In the genomic region with DNA sequence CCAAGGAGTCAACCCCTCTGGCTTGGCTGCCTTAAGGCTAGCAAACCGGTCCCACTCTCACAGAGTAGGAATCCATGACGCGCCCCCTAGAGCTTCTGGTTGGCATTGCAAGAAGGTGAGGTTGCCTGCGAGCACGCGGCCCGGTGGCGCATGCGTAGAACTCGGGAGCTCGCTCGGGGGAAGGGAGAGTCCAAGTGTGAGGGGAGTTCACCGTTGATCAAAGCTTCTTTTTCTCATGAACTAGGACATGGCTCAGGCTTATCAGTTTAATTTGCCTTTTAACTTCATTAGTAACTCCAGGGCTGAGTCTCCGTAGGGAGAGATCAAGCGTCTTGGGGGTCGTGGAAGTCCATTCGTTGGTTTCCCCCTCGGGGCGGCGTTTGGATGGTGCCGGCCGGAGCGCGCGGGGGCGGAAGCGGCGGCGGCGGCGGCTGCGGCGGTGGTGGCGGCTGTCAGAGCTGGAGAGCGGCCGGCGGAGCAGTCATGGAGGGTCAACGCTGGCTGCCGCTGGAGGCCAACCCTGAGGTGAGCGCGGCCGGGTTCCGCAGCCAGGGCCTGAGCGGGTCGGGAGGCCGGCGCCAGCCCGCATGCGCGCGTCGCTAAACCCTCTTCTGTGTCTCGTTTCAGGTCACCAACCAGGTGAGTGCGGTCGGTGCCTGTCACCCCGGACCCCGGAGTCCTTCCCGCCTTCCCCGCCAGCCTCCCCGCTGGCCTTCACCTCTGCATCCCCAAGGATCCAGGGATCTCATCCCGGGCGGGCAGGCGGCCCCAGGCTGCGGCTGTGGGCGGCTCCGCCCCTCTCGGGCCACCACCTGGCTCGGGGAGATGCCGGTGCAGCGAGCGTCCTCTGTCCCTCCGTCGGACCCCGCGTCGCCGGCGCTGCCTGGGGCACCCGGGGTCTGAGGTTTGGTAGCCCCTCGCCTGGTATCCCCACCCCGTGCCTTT, we compare ENCODE assay signal across 8 mouse cellular contexts. TPM values are rescaled to one million over a fixed set of nuclear protein-coding genes. Genes with fewer than 3 reads are reported as not detected.
A peak's percentile ranks its signal among the peaks of the same experiment; 100 is the strongest.
DNase-seq lines count a peak whose midpoint lies in the region; ATAC-seq and TF ChIP-seq lines count a peak whose summit lies in the region.

Uchl3 (plus strand) TSS at position 387 of the 945 bp plus-strand sequence.

- H3K4me3 ChIP-seq in hindbrain, embryonic 10.5 days = peak within 1 kb of the TSS; percentile 96
- peak within 1 kb of the TSS; percentile 94 for H3K4me3 ChIP-seq in lung, postnatal 0 days (ENCODE audit: low read depth, low read length)

- peak; percentile 95 for ATAC-seq in frontal cortex, adult (ENCODE audit: low TSS enrichment)
- ATAC-seq in lung, postnatal 0 days = peak; percentile 95

- H3K4me1 ChIP-seq in hindbrain, embryonic 10.5 days (replicated peaks) = peaks cover 9% of the 10 kb centered on the region
- peaks cover 3% of the 10 kb centered on the region; the same call in 1 of the 2 replicates for H3K4me1 ChIP-seq in lung, postnatal 0 days (ENCODE audit: insufficient read depth, low read depth, low read length)

- under 1% methylated on average over 81 of the region's 81 CpGs for WGBS in hindbrain, embryonic 10.5 days
- under 1% methylated on average over 59 of the region's 81 CpGs for WGBS in lung, postnatal 0 days

- peaks cover 4% of the 10 kb centered on the region; the same call in 1 of the 2 replicates for H3K36me3 ChIP-seq in hindbrain, embryonic 10.5 days
- no peaks in the 10 kb centered on the region for H3K36me3 ChIP-seq in lung, postnatal 0 days (ENCODE audit: insufficient read depth, low read length)

- no peaks in the 10 kb centered on the region for H3K27me3 ChIP-seq in hindbrain, embryonic 10.5 days (ENCODE audit: insufficient read depth, poor library complexity, severe bottlenecking)
- H3K27me3 ChIP-seq in lung, postnatal 0 days (replicated peaks; ENCODE audit: insufficient read depth, low read length) = no peaks in the 10 kb centered on the region

- H3K27ac ChIP-seq in hindbrain, embryonic 10.5 days = peak within 1 kb of the TSS; percentile 96
- H3K27ac ChIP-seq in lung, postnatal 0 days (ENCODE audit: low read length) = peak within 1 kb of the TSS; percentile 51; the same call in 1 of the 2 replicates

- peak; percentile 68 for DNase-seq in MEL-GATA-1-ER (ENCODE audit: extremely low read depth, low read depth)
- DNase-seq in cerebellum, adult 8-10 months = peak; percentile 100
- peak; percentile 97 for DNase-seq in hindbrain, embryonic 10.5 days (ENCODE audit: low spot score)
- DNase-seq in layer of hippocampus, adult 9-11 months = peak; percentile 92
- peak; percentile 95 for DNase-seq in lung, postnatal 0 days (ENCODE audit: low spot score)
- DNase-seq in ovary, postnatal 14 days (ENCODE audit: low spot score) = peak; percentile 98
- peak; percentile 97 for DNase-seq in thymus, postnatal 14 days

- H3K9ac ChIP-seq in lung, postnatal 0 days (replicated peaks; ENCODE audit: low read depth) = peak within 1 kb of the TSS; percentile 64

- TF ChIP-seq CTCF in lung, postnatal 0 days (IDR thresholded peaks at IDR 0.05) = peak; percentile 96

- no peaks in the 10 kb centered on the region for H3K9me3 ChIP-seq in hindbrain, embryonic 10.5 days
- no peaks in the 10 kb centered on the region for H3K9me3 ChIP-seq in lung, postnatal 0 days (ENCODE audit: low read length)

- no peak for TF ChIP-seq EP300 in lung, postnatal 0 days (IDR thresholded peaks at IDR 0.05)

- H3K4me2 ChIP-seq in lung, postnatal 0 days (replicated peaks; ENCODE audit: low read depth, low read length) = peak within 1 kb of the TSS; percentile 99

RNA-seq across cellular contexts. Expression of gene Uchl3, which starts in this region (rescaled TPM):
- polyA plus RNA-seq in hindbrain, embryonic 10.5 days (2016; fragmentation: Nextera tagmentation; extraction: Ambion mirVana) = 171 and 172 TPM in 2 replicates
- polyA plus RNA-seq in lung, postnatal 0 days (2015; fragmentation: Nextera tagmentation; extraction: Ambion mirVana) = 43.0 and 48.6 TPM in 2 replicates

Comparison
In these comparisons a context has a peak if more than half of its experiments do, and no peak if none do; other contexts are left out.
1. Peak in every context shown above with its lines: DNase-seq, ATAC-seq, H3K4me3 ChIP-seq and H3K27ac ChIP-seq.